Mouse (Mus musculus) ES-Bruce4 (cell line): ENCODE data around the gene 8030474K03Rik. TPM values are rescaled to one million over a fixed set of nuclear protein-coding genes. Genes with fewer than 3 reads are reported as not detected.
"Not testable (repeated sequence)": the region's sequence is repeated elsewhere in the genome, so short reads cannot be mapped to it uniquely, and the experiment has no call there.

Source experiments
- H3K27ac ChIP-seq: 2 replicates; pipeline ENCODE4 v1.5.1; 2012; ENCODE audit warnings: low read length, inconsistent platforms; ENCODE audit not compliant: insufficient read depth
- H3K27me3 ChIP-seq: 2 replicates; pipeline ENCODE4 v1.6.1; 2012; ENCODE audit warnings: mild to moderate bottlenecking, low read length, inconsistent platforms; ENCODE audit not compliant: control insufficient read depth, poor library complexity, insufficient read depth, severe bottlenecking
- H3K36me3 ChIP-seq: 2 replicates; pipeline ENCODE4 v1.6.1; 2012; ENCODE audit warnings: inconsistent platforms, mild to moderate bottlenecking, low read length, moderate library complexity; ENCODE audit not compliant: control insufficient read depth, poor library complexity, insufficient read depth, severe bottlenecking
- H3K4me1 ChIP-seq: one replicate; pipeline ENCODE4 v1.8.1; 2011; ENCODE audit warnings: low read length; ENCODE audit not compliant: control insufficient read depth, insufficient read depth
- H3K4me3 ChIP-seq: 2 replicates; pipeline ENCODE4 v1.5.1; 2011; ENCODE audit warnings: low read depth, mild to moderate bottlenecking, low read length
- H3K9ac ChIP-seq: 2 replicates; pipeline ENCODE4 v1.6.1; 2012; ENCODE audit warnings: low read depth, mild to moderate bottlenecking, inconsistent platforms; ENCODE audit not compliant: poor library complexity, severe bottlenecking
- H3K9me3 ChIP-seq: replicated peaks from 2 replicates; pipeline ENCODE4 v1.6.1; 2012; ENCODE audit warnings: mild to moderate bottlenecking, low read length, inconsistent platforms; ENCODE audit not compliant: control insufficient read depth, poor library complexity, insufficient read depth, severe bottlenecking
- CTCF ChIP-seq: IDR thresholded peaks from one replicate; pipeline ENCODE4 v1.8.1; 2011; ENCODE audit warnings: low read depth, low read length
- EP300 ChIP-seq: IDR thresholded peaks from 2 replicates; pipeline ENCODE4 v1.6.1; 2011; ENCODE audit warnings: low read depth, low read length; ENCODE audit not compliant: insufficient read depth
- POLR2A ChIP-seq: IDR thresholded peaks from one replicate; pipeline ENCODE4 v1.8.1; 2011; ENCODE audit warnings: low read length; ENCODE audit not compliant: insufficient read depth
- polyA plus RNA-seq: library from polyadenylated mRNA; stranded (reverse); fragments of >200 nt; gene quantifications from 2 replicates; pipeline ENCODE4 v1.2.4, GENCODE M21; 2011; ENCODE audit warnings: low read depth; ENCODE audit not compliant: missing spikeins, insufficient read depth, insufficient read length

The 8030474K03Rik gene
- polyA plus RNA-seq, 1 experiment: 4.3 TPM

DNA sequence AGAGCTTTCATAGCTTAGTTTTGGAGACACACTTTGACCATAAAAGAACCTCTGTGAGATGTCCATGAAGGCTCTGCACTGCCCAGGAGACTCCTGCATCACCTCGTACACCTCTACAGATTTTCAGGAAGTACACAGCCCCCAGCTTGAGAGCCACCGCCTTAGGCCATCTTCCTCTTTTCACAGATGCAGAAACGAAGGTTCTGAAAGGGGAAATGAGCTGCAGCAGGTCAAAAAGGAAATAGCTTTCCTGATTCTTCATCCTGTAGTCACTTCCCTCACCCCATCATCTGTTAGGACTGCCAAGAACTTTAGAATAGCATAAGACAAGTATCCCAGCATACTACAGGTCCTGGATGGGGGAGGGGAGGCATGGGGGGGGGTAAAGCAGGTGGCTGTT, 24.1 kb upstream of the 8030474K03Rik start:
- Histone ChIP-seq H3K4me3 (no peak overlapping the region), H3K9ac (no peak overlapping the region), H3K4me1 (no peaks in the 10 kb centered on the region), H3K36me3 (no peaks in the 10 kb centered on the region), H3K27me3 (no peaks in the 10 kb centered on the region), H3K27ac (no peak overlapping the region), H3K9me3 (no peaks in the 10 kb centered on the region)
- no peak for TF ChIP-seq EP300
- TF ChIP-seq CTCF: no peak
- no peak for TF ChIP-seq POLR2A

DNA sequence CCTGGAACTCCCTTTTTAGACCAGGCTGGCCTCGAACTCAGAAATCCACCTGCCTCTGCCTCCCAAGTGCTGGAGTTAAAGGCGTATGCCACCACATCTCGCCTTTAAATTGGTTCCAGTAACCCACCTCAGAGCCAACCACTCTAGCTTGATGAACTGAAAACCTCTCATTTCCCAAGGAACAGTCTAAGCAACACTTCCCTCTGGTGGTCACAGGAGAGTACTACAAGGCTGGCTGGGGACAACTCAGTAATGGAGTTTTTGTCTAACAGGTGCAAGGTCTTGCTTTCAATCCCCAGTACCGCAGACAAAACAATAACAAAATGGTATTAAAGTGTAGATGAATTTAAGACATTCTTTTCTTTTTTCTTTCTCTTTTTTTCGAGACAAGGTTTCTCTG, 22.4 kb upstream of the 8030474K03Rik start:
- no peaks in the 10 kb centered on the region for H3K27me3 ChIP-seq

GRCm38 (mm10) chrX:101791551-101791950, 2.9 kb upstream of the 8030474K03Rik start:
- H3K4me1 ChIP-seq: no peaks in the 10 kb centered on the region
- no peaks in the 10 kb centered on the region for H3K36me3 ChIP-seq
- TF ChIP-seq CTCF (peak; percentile 70), EP300 (no peak)
- no peaks in the 10 kb centered on the region for H3K9me3 ChIP-seq
- H3K4me3 ChIP-seq: no peak overlapping the region
- H3K27me3 ChIP-seq: no peaks in the 10 kb centered on the region
- no peak overlapping the region for H3K9ac ChIP-seq
- H3K27ac ChIP-seq: no peak overlapping the region

More for the DNA sequence above, 22.4 kb upstream of the 8030474K03Rik start:
- no peak overlapping the region for H3K27ac ChIP-seq
- H3K36me3 ChIP-seq: no peaks in the 10 kb centered on the region
- H3K4me3 ChIP-seq: no peak overlapping the region
- H3K9ac ChIP-seq: no peak overlapping the region
- no peaks in the 10 kb centered on the region for H3K4me1 ChIP-seq
- TF ChIP-seq CTCF (peak; percentile 5), EP300 (no peak), POLR2A (no peak)
- no peaks in the 10 kb centered on the region for H3K9me3 ChIP-seq

GRCm38 (mm10) chrX:101805512-101805911, 11.1 kb downstream of the 8030474K03Rik start:
- H3K9me3 ChIP-seq: no peaks in the 10 kb centered on the region
- TF ChIP-seq CTCF (no peak), POLR2A (no peak), EP300 (no peak)
- H3K27ac ChIP-seq: no peak overlapping the region
- no peaks in the 10 kb centered on the region for H3K4me1 ChIP-seq
- H3K4me3 ChIP-seq: no peak overlapping the region
- H3K36me3 ChIP-seq: no peaks in the 10 kb centered on the region
- H3K9ac ChIP-seq: no peak overlapping the region
- no peaks in the 10 kb centered on the region for H3K27me3 ChIP-seq

DNA sequence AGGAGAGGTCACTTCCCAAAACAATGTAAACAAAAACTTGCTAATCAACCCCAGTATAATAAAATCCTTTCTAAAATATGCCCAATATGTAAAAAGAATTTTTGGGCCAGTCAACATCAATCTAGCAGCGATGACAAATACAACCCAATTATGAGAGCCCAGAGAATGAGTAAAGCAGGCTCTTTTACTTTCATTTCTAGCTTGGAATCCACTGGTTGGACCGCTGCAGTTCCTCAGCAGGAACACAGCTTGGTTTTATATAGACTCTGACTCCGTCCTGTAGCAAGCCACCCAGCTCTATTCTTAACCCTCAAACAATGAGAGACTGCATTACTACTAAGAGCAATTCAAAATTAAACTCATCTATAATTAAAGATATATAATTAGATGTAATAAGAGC, 17.3 kb downstream of the 8030474K03Rik start:
- Histone ChIP-seq H3K4me3 (no peak overlapping the region), H3K36me3 (no peaks in the 10 kb centered on the region), H3K27ac (no peak overlapping the region), H3K4me1 (no peaks in the 10 kb centered on the region), H3K9me3 (no peaks in the 10 kb centered on the region), H3K27me3 (no peaks in the 10 kb centered on the region), H3K9ac (no peak overlapping the region)
- no peak for TF ChIP-seq CTCF
- no peak for TF ChIP-seq POLR2A
- TF ChIP-seq EP300: no peak

DNA sequence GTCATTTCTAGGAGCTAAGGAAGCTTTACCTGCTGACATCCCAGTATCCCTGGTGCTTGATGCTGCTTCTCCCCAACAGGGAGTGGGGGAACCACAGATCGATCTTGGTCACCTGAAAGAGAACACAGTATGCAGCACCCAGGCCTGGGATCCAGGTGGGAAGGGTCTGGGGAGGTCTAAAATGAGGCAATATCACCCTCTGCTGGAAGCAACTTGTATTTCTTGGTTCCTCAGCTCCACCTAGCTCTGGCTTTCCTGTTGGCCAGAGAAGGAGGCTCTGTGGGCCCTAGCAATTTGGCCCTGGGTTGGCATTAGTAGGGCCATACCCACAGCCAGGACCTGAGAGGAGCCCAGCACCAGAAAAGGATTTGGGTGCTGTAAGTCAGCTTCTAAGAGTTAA, 24.7 kb downstream of the 8030474K03Rik start:
- H3K4me3 ChIP-seq: no peak overlapping the region
- TF ChIP-seq CTCF (peak; percentile 44), EP300 (no peak)

DNA sequence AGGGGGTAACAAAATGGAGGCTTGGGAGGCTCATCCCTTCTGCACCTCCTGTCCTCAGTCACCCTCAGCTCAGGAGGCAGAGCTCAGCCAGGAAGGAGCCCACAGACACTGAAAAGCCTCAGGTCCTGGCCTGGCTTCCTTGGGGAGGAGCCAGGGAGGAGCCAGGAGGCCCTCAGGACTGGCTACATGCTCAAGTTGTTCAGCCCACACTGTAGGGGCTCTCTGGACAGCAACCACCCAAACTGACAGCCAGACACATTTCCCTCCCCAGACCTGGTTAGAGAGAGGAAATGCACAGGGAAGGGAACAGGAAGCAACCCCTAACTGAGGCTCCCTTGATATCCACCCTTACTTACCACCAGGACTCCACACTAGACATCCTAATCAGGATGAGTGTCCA, 25.5 kb downstream of the 8030474K03Rik start:
- not testable (repeated sequence) for H3K27ac ChIP-seq, H3K27me3 ChIP-seq, H3K36me3 ChIP-seq, H3K9ac ChIP-seq, H3K9me3 ChIP-seq, H3K4me3 ChIP-seq, H3K4me1 ChIP-seq

More for the DNA sequence above, 24.7 kb downstream of the 8030474K03Rik start:
- Histone ChIP-seq H3K27ac (no peak overlapping the region), H3K36me3 (no peaks in the 10 kb centered on the region), H3K9me3 (no peaks in the 10 kb centered on the region), H3K27me3 (no peaks in the 10 kb centered on the region), H3K4me1 (no peaks in the 10 kb centered on the region), H3K9ac (no peak overlapping the region)
